Mouse (Mus musculus) Patski (cell line): ENCODE results near the gene Fuca1. TPM values are rescaled to one million over a fixed set of nuclear protein-coding genes. Genes with fewer than 3 reads are reported as not detected.

Experiments used
- ATAC-seq: fragments of 100-300 bp; one replicate; pipeline ENCODE4 v1.8.0; 2021
- CTCF ChIA-PET: fragments of 350-600 bp; sonication (Branson Sonifier 250); formaldehyde crosslinking; loops from one replicate; lab custom pipeline; 2022; ENCODE audit warnings: inconsistent platforms; lab: Charles Lee
- POLR2A ChIA-PET: fragments of 350-600 bp; sonication (Branson Sonifier 250); formaldehyde crosslinking; loops from one replicate; lab custom pipeline; 2022; ENCODE audit warnings: antibody characterized with exemption, inconsistent platforms; lab: Charles Lee
- DNase-seq: peaks from one replicate; pipeline ENCODE4 v3.0.0-alpha.2; 2011; ENCODE audit warnings: low read depth, low spot score
- H3K27me3 ChIP-seq: fragments of 371-371 bp; one replicate; pipeline ENCODE4 v1.5.1; 2021
- CTCF ChIP-seq: fragments of 100-300 bp; IDR thresholded peaks from one replicate; pipeline ENCODE4 v1.5.1; 2021
- in situ Hi-C: fragments of 300-500 bp; cut with MboI; formaldehyde crosslinking; loops from 3 replicates; pipeline ENCODE4 v1.11.1; 2018; ENCODE audit warnings: low pct_unique_long_range_greater_than_20kb, mixed read lengths
- polyA plus RNA-seq: library from polyadenylated mRNA; unstranded; gene quantifications from one replicate; pipeline ENCODE4 v1.2.3, GENCODE M21; 2021

The Fuca1 gene
- polyA plus RNA-seq, 1 experiment from 2014 or later: 44.4 TPM

DNA sequence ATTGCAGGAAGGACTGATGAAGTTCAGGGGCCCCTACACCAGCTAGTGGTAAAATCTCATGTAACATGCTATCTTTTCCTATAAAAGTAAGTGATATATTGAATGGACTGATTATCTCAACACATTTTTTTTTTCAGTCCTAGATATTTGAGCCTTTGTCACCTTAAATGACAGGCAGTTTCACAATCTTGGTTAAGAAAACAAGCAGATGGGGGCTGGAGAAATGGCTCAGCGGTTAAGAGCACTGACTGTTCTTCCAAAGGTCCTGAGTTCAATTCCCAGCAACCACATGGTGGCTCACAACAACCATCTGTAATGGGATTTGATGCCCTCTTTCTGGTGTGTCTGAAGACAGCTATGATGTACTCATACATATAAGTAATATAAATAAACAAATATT lies 1.7 kb downstream of the Fuca1 start:
- in situ Hi-C loops: loop anchor here (25.0 kb wide), 1 partner anchor 410 kb away; no protein-coding TSS in a partner anchor
- ATAC-seq (no peak), DNase-seq (no peak)
- ChIA-PET POLR2A (no interaction called here), CTCF (no interaction called here)
- no peaks in the 10 kb centered on the region for H3K27me3 ChIP-seq
- TF ChIP-seq CTCF: no peak

DNA sequence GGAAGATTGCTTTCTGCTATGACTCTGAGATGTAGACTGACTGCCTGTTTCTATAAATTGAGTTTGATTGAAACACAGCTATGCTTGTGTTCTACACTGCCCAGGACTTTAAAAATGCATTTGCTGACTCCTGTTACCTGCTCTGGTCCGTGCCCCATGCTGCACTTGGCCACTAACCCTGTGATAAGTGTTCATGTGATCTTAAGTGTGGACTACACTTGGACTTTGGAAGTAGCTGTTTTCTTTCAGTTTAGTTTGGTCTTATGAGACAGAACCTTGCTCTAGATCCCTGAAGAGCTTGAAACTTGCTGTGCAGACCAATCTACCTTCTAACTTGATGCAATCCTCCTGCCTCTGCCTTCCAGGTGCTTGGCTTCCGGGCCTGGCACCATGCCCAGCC lies 3.9 kb downstream of the Fuca1 start:
- in situ Hi-C loops: loop anchor here (25.0 kb wide), 1 partner anchor 412 kb away; no protein-coding TSS in a partner anchor
- ATAC-seq (no peak), DNase-seq (no peak)
- CTCF ChIA-PET: no interaction called here
- POLR2A ChIA-PET: no interaction called here
- H3K27me3 ChIP-seq: no peaks in the 10 kb centered on the region
- no peak for TF ChIP-seq CTCF

DNA sequence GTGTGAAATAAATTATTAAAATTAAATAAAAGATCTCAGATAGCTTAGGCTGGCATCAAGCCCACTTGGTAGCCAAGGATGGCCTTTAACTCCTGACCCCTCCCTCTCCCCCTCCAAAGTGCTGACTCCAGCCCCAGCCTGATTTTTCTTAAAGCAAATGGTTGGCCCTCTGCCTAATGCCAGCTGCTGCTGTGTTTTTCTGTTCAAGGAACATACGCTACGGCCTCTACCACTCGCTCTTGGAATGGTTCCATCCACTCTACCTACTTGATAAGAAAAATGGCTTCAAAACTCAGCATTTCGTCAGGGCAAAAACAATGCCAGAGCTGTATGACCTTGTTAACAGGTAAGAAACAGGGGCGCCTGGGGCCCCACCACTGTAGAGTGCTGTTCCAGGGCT lies 4.8 kb downstream of the Fuca1 start:
- H3K27me3 ChIP-seq: no peaks in the 10 kb centered on the region
- ChIA-PET POLR2A (interaction anchor here (0.6 kb wide), 1 partner anchor 12 kb away, joined by 3 read pairs; no protein-coding TSS in a partner anchor), CTCF (no interaction called here)
- TF ChIP-seq CTCF: no peak
- in situ Hi-C loops: no loop called here
- ATAC-seq (no peak), DNase-seq (no peak)

DNA sequence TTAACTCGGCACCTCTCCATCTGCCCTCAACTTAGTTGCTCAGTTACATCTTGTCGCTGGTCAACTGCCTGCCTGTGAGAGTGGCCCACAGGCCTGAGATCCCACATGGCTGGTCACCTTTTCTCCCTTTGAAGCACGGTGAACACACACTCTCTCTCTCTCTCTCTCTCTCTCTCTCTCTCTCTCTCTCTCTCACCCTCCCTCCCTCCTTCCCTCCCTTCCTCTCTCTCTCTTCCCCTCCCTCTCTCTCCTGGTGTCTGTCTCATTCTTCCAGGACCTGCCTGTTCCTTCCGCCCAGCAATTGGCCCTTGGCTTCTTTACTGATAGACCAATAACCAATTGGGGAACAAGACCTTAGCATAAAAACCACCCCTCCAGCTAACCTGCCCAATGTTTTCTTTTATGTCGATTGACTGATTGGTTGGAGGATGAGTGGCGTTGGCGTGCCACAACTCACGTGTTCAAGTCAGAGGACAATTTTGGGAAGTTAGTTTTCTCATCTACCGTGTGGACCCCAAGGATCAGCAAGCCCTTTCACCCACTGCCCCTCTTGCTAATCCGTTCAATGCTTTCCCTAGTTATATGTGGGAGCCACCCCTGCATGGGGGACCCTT lies 5.8 kb downstream of the Fuca1 start:
- POLR2A ChIA-PET: no interaction called here

DNA sequence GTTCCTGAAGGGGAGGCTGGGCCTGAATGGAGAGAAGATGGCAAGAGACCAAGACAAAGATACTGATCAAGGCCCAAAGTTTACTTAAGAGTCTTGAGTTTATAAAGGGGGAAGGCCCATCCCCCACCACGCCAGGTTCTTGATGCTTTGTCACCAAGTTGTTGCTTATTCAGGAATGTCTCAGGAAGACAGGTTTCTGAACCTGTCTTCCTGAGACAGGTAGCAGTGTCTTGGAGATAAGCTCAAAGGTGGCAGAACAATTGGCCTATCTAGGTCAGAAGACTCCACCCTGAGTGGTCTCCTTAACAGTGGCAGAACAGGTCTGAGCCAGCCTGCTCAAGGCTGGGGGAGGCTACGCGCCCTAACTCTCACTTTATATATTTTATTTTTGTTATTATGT lies 6.3 kb downstream of the Fuca1 start:
- TF ChIP-seq CTCF: no peak
- no peaks in the 10 kb centered on the region for H3K27me3 ChIP-seq
- ChIA-PET CTCF (no interaction called here), POLR2A (no interaction called here)
- DNase-seq: no peak
- no peak for ATAC-seq
- in situ Hi-C loops: no loop called here

More for the DNA sequence above, 5.8 kb downstream of the Fuca1 start:
- in situ Hi-C loops: no loop called here
- DNase-seq: no peak
- CTCF ChIA-PET: no interaction called here
- no peak for ATAC-seq
- no peak for TF ChIP-seq CTCF
- H3K27me3 ChIP-seq: no peaks in the 10 kb centered on the region

DNA sequence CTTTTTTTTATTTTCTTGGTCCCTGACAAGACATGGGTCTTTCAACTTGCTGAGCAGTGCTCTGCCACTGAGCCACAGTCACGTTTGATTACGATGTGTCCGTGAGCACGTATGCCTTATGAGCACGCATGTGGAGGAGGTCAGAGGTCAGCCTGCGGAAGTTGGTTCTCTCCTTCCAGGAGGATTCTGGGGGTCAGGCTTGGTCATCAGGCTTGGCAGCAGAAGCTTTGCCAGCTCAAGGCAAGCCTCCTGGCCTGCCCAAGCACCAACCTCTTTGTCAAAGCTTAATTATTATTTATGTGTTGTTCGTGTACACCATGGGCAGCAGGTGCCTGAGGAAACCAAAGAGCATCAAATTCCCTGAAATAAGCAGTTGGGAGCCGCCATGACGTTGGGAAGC lies 7.8 kb downstream of the Fuca1 start:
- H3K27me3 ChIP-seq: no peaks in the 10 kb centered on the region
- DNase-seq: no peak
- POLR2A ChIA-PET: no interaction called here
- CTCF ChIA-PET: no interaction called here
- no peak for ATAC-seq
- in situ Hi-C loops: no loop called here
- TF ChIP-seq CTCF: no peak

DNA sequence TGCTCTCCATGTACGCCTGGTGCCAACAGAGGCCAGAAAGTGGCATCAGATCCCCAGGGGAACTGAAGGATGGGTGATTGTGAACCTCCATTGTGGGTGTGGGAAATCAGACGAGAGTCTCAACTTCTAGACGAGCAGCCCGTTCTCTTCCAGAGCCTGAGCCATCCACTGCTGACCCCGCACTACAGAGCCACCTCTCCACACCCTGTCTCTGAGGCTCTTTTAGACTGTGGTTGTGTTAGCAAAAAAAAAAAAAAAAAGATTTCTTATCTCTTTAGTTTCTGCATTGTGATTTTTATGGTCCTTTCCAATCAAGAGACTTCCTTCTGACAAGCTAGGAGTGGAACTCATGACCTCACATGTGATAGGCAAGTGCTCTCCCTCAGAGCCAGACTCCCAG lies 8.9 kb downstream of the Fuca1 start:
- no peak for TF ChIP-seq CTCF
- DNase-seq (no peak), ATAC-seq (no peak)
- in situ Hi-C loops: no loop called here
- POLR2A ChIA-PET: no interaction called here
- H3K27me3 ChIP-seq: no peaks in the 10 kb centered on the region
- CTCF ChIA-PET: no interaction called here

DNA sequence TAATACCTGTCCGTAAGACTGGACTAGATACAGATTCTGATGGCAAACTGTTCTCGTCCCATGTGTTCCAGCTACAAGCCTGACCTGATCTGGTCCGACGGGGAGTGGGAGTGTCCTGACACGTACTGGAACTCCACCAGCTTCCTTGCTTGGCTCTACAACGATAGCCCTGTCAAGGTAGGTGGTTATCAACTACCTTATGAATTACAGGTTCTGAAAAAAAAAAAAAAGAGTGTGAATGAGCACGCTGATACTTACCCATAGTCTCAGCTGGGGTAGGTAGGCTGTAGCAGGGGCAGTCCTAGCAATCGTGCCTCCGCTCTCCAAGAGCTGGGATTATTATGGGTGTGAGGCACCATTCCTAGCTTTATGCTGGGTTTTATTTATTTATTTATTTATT lies 9.3 kb downstream of the Fuca1 start:
- no peaks in the 10 kb centered on the region for H3K27me3 ChIP-seq
- in situ Hi-C loops: no loop called here
- ATAC-seq (no peak), DNase-seq (no peak)
- ChIA-PET POLR2A (no interaction called here), CTCF (no interaction called here)
- TF ChIP-seq CTCF: no peak

DNA sequence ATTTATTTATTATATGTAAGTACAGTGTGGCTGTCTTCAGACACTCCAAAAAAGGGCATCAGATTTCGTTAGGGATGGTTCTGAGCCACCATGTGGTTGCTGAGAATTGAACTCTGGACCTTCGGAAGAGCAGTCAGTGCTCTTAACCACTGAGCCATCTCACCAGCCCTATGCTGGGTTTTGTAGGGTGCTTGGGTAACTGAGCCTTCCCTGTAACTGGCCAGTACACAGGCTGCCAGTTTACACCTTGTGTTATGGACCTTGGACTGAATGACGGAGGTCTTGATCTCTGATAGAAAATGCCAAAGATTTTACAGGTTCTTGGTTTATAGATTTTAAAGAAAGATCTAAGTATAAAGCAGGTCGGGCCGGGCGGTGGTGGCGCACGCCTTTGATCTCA lies 9.7 kb downstream of the Fuca1 start:
- in situ Hi-C loops: no loop called here
- POLR2A ChIA-PET: no interaction called here
- ATAC-seq (no peak), DNase-seq (no peak)
- no peaks in the 10 kb centered on the region for H3K27me3 ChIP-seq
- CTCF ChIA-PET: no interaction called here
- TF ChIP-seq CTCF: no peak

DNA sequence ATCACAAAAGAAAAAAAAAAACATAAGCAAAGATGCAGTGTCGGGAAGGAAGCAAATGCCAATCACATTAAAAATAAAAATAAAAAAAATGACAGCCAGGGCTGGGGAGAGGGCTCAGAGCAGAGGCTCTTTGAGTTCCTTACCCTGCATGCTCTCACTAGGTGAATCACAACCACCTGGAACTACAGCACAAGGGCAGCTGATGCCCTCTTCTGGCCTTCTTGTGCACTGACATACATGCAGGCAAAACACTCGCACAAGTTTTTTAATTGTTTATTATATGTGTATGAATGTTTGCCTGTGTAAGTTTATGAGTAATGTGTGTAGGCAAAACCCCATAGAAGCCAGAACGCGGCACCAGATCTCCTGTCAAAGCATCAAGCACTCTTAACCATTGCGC lies 11.3 kb downstream of the Fuca1 start:
- POLR2A ChIA-PET: no interaction called here
- ATAC-seq (no peak), DNase-seq (no peak)
- CTCF ChIA-PET: no interaction called here
- in situ Hi-C loops: no loop called here
- H3K27me3 ChIP-seq: no peaks in the 10 kb centered on the region
- no peak for TF ChIP-seq CTCF

DNA sequence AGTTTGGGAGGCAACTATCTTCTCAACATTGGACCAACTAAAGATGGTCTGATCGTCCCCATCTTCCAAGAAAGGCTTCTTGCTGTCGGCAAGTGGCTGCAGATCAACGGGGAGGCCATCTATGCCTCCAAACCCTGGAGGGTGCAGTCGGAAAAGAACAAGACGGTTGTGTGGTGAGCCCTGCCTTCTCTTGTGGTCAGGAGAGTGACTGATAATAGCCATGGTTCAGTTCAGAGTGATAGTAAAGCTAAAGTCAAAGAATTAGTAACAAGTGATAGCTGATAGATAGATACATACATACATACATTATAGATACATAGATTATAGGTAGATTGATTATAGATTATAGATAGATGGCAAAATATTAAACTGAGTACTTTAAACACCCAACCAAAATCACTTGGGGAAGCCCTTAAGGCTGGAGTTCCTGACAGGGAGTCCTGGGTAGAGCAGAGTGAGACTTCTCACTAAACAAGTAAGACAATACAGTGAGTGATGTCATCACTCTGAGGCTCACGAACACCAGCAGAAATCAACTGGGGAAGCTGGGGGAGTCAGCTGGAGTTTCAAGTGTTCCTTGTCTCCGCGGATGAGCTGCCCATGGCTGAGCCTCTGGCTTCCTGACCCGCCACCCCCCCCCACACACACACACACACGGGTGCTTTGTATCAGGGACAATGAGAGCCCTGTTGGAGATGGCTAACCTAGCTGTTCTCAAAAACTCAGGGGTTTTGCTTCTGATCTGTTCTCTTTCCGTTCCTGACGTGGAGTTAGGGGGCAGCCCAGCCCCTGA lies 14.4 kb downstream of the Fuca1 start:
- TF ChIP-seq CTCF: no peak
- ChIA-PET CTCF (no interaction called here), POLR2A (no interaction called here)
- DNase-seq (no peak), ATAC-seq (no peak)
- no peaks in the 10 kb centered on the region for H3K27me3 ChIP-seq
- in situ Hi-C loops: no loop called here

DNA sequence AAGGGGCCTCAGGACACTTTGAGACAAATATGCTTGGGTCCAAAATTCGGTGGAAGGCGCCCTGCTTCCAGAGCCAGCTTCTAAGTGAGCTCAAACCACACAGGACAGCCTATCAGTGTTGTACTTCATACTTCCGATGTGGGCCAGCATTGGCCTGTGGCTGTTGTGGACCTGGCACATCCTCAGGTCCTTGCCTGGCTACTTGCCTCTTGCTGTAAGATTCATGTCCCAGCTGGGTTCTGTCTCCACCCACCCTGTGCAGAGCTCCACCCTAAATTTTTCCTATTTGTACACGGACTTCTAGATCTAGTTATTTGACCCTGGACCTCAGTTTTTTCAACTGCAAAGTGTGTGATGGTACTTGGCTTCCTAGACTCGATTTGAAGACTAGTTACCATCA lies 15.0 kb downstream of the Fuca1 start:
- ATAC-seq (no peak), DNase-seq (no peak)
- ChIA-PET CTCF (no interaction called here), POLR2A (no interaction called here)
- no peaks in the 10 kb centered on the region for H3K27me3 ChIP-seq
- in situ Hi-C loops: no loop called here
- TF ChIP-seq CTCF: no peak
